Mouse (Mus musculus): ENCODE data around the gene Uchl1.

The Uchl1 gene

DNA sequence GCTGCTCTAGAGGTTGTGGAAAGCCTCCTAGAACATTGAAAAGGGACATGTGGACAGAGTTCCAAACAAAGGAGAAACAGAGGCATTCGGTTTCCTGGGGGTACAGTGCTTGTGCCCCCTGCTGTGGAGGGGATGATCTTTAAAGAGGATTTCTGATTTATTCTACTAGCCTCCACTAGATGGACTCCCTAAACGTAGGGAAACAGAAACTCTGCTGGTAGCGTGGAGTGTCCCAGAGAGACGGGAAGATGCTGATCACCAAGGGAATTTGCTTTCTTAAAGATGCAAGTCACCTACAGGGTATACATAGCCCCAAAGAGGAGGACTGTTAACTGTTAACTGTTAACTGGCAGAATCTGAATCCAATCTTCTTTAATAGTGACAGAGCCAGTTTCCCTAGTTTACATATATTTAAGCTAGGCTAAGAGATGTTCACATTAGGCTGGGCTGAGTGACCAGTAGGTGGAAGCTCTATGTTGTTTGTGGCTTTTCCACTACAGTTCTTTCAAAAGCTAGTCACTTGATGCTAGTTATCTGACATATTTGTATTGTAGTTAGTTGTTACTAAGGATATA lies 34.6 kb downstream of the Uchl1 start:
- 2% methylated on average over 4 of the region's 4 CpGs for WGBS

DNA sequence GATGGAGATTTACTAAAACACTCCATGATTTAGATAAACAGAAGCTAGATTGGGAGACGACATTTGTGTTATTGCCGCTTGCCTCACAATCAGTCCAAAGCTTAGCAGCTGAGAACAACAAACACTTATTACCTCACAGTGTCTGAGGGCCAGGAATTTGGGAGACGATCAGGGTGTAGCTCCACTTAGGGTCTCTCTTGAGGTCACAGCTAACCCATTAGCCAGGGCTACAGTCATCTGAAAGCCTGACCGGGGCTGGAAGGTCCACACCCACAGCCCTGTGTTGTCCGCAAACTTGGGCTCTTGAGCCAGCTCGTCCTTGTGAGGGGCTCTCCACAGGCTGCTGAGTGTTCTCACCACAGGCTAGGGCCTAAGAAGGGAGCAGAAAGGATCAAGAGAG lies 36.9 kb downstream of the Uchl1 start:
- WGBS = 80% methylated on average over 6 of the region's 6 CpGs

GRCm38 (mm10) chr5:66715498-66715931 lies 39.6 kb downstream of the Uchl1 start:
- WGBS = 79% methylated on average over 4 of the region's 4 CpGs

GRCm38 (mm10) chr5:66717931-66718330 lies 42.0 kb downstream of the Uchl1 start:
- WGBS = 52% methylated on average over 4 of the region's 4 CpGs

GRCm38 (mm10) chr5:66718413-66718812 lies 42.5 kb downstream of the Uchl1 start:
- 83% methylated on average over 3 of the region's 3 CpGs for WGBS

DNA sequence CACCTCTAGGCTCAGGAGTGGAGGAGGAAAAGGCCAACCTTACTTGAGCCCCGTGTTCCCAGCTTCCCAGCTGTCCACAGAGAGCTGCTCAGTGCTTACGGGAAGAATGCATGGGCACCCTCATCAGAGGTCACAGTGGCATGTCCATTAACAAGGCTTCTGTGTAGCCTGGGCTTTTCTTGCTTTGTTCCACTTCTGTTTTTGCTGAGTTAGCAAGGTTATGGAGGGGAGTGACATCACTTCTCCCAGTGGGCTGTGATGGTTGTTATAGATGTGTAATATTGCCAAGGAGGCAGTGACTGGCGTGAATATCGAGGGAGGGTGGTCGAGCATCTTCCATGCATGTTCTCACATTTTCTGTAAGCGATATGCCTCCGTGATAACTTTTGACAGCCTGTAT lies 43.0 kb downstream of the Uchl1 start:
- WGBS = 77% methylated on average over 7 of the region's 7 CpGs

DNA sequence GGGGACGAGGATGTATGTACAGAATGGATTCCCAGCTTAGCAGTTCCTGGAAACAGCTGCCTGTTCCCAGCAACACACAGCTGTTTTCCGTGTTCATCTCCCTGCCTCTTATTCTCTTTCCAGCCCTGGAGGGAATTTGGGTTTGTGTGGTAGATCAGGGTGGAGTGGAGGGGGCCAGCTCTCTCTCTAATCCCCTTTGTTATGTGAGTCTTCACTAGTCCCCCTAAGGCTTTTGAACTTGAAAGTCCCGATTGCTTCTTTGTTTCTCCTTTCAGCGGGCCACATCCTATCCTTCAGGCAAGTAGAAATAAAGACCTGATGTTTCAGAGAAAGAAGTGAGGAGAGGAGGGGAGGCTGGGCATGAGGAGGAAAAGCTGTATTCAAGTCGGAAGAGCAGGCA lies 45.0 kb downstream of the Uchl1 start:
- WGBS = 64% methylated on average over 5 of the region's 5 CpGs

DNA sequence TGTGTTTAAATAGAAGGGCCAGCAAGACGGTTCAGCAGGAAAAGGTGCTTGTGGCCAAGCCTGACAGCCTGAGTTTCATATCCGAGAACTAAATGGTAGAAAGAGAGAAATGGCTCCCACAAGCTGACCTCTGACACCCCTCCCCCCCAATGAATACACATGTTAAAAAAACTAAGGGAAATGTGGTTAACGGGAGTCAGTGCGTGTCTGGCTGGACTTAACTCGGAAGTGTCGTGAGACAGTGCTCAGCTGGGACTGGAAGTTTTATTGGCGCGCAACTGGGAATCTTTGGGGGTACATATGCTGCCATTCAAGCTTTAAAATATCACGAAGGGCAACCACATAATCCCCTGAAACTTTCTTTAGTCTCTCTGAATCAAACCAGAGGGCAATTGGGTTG lies 46.7 kb downstream of the Uchl1 start:
- WGBS = 82% methylated on average over 9 of the region's 9 CpGs

GRCm38 (mm10) chr5:66723037-66723436 lies 47.1 kb downstream of the Uchl1 start:
- 45% methylated on average over 4 of the region's 4 CpGs for WGBS

DNA sequence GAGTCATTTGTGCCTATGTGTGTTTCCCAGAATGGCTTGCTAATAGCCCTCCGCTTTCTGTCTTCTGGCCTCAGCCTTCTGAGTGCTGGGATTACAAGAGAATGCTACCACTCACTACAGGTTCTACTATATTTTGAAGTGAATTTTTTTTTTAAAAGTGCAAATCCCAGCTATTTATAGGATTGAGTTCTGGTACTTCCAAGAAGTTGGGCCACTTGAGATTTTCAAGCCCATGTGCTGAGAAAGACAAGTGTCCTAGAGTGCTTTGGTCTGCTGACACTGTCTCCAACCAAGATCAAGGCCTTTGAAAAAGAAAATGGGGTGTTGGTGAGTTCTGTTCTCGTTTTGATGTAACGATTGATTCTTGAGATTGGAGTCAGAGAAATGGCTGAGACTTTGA lies 47.7 kb downstream of the Uchl1 start:
- WGBS = 80% methylated on average over 3 of the region's 3 CpGs

- WGBS = 80% methylated on average over 4 of the region's 4 CpGs
Measured at GRCm38 (mm10) chr5:66729306-66729705, 53.4 kb downstream of the Uchl1 start.

GRCm38 (mm10) chr5:66730621-66731301 lies 54.9 kb downstream of the Uchl1 start:
- 26% methylated on average over 11 of the region's 11 CpGs for WGBS

DNA sequence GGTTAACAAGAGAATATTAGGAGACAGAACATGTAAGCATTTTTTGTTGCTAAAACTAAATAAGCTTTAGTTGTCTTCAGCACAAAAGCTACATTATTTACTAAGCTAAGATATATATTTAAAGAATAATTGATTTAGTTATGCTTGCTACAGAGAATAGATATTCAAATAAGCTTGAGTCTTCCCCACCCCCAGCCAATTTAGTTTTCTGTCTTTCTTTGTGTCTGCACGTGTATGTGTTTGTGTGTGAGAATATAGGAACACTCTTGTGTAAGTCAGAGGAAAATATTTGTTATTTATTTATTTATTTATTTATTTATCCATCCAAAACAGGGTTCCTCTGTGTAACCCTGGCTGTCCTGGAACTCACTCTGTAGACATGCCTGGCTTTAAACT lies 55.4 kb downstream of the Uchl1 start:
- 41% methylated on average over 1 of the region's 1 CpGs for WGBS

GRCm38 (mm10) chr5:66733556-66733955 lies 57.7 kb downstream of the Uchl1 start:
- WGBS = 88% methylated on average over 1 of the region's 1 CpGs

All from cerebral cortex, adult 2 months (tissue).